Mouse (Mus musculus) MEL (cell line): Measurements from ENCODE around the gene Plekha5.

ENCODE experiments used
- CHD2 ChIP-seq: IDR thresholded peaks from 2 replicates; pipeline ENCODE4 v1.6.1; 2011; ENCODE audit warnings: low read length, improper control_type of control experiment
- CTCF ChIP-seq, 3 experiments: IDR thresholded peaks in 2 of 3; conservative IDR thresholded peaks in 1 of 3; 2 replicates each; pipeline ENCODE4 v1.5.1; 2011 to 2012; ENCODE audit warnings: low read length in 3 of 3, low read depth in 2 of 3, mild to moderate bottlenecking in 2 of 3, improper control_type of control experiment in 1 of 3, inconsistent platforms in 1 of 3, mixed read lengths in 1 of 3, moderate library complexity in 1 of 3; ENCODE audit not compliant: control insufficient read depth in 1 of 3, insufficient read depth in 1 of 3, poor library complexity in 1 of 3, severe bottlenecking in 1 of 3
- EP300 ChIP-seq, 2 experiments: IDR thresholded peaks; 2 replicates each; pipeline ENCODE4 v1.6.1; 2011; ENCODE audit warnings: improper control_type of control experiment in 2 of 2, low read length in 2 of 2, low read depth in 1 of 2, mild to moderate bottlenecking in 1 of 2
- GABPA ChIP-seq: IDR thresholded peaks from 2 replicates; pipeline ENCODE4 v1.6.1; 2012; ENCODE audit warnings: low read depth, mild to moderate bottlenecking, inconsistent platforms, low read length, improper control_type of control experiment, moderate library complexity
- MAFK ChIP-seq: IDR thresholded peaks from 2 replicates; pipeline ENCODE4 v1.6.1; 2011; ENCODE audit warnings: low read depth, mild to moderate bottlenecking, low read length, improper control_type of control experiment, borderline replicate concordance
- MEF2A ChIP-seq: IDR thresholded peaks from 2 replicates; pipeline ENCODE4 v1.6.1; 2014; ENCODE audit warnings: low read depth, mild to moderate bottlenecking, inconsistent platforms, low read length, improper control_type of control experiment; ENCODE audit not compliant: poor library complexity, insufficient replicate concordance, severe bottlenecking; ENCODE audit errors: extremely low read depth
- POLR2AphosphoS5 ChIP-seq: IDR thresholded peaks from 2 replicates; pipeline ENCODE4 v1.6.1; 2012; ENCODE audit warnings: low read depth, borderline replicate concordance, mild to moderate bottlenecking, inconsistent platforms, low read length, moderate library complexity, mixed read lengths

DNA sequence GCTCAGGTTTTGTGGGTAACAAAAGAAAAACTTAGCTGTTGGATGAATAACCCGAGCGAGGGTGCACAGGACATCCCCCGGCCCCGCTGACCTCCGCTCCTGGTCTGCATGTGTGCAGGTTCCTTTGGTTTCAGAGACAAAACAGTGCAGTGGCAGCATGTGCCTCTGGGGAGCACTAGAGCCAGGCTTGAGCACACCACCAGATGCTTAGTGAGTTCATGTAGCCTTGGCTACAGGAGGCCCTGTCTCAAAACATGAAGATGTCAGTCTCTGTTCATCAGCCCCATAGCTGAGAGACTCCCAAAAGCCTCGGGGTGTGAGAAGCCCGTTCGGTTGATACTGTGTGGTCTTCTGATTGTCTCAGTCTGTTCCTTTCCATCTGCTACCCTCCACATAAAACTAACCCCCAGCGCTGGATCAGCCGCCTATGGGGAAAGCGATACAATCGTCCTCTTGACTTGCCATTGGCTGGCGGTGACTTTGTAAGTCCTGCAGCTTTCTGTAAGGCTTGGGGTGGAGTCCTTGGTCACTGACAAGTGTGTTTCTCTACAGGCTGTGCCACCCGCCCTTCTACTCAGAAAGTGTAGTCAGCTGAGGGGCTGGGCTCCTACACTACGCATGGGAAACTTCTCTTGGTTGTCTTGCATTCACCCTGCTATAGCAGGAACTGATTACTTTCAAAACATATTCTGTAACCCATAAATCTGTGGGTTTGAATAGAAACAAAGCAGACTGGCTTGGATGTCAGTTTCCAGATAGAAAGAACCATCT lies 32.7 kb downstream of the Plekha5 start:
- no peak for TF ChIP-seq CHD2
- no peak for TF ChIP-seq CTCF (IDR thresholded peaks at IDR 0.05 in 2 of 3, conservative IDR thresholded peaks at IDR 0.05 in 1 of 3; ENCODE audit: control insufficient read depth in 1 of 3, insufficient read depth in 1 of 3, low read depth in 2 of 3, low read length in 3 of 3, poor library complexity in 1 of 3, severe bottlenecking in 1 of 3)
- no peak for TF ChIP-seq EP300 (IDR thresholded peaks at IDR 0.05; ENCODE audit: low read depth in 1 of 2, low read length in 2 of 2)
- no peak for TF ChIP-seq MAFK
- TF ChIP-seq POLR2AphosphoS5: no peak
- no peak for TF ChIP-seq GABPA
- no peak for TF ChIP-seq MEF2A
